Mouse (Mus musculus): ENCODE measurements around the gene Pex14. TPM values are rescaled to one million over a fixed set of nuclear protein-coding genes. Genes with fewer than 3 reads are reported as not detected.
"Not testable (repeated sequence)": the region's sequence is repeated elsewhere in the genome, so short reads cannot be mapped to it uniquely, and the experiment has no call there.

Pex14 gene
- total and polyA plus RNA-seq, 2 experiments from 2014 or later = 62.9 to 70.4 TPM

- ATAC-seq (peak; percentile 91), DNase-seq (ENCODE audit: low spot score) (peak; percentile 97)
- peak within 1 kb of the TSS; percentile 32; the same call in 1 of the 2 replicates for H3K27ac ChIP-seq
- H3K36me3 ChIP-seq (ENCODE audit: insufficient read depth, low read length) = peaks cover 15% of the 10 kb centered on the region; the same call in 1 of the 2 replicates
- H3K27me3 ChIP-seq (ENCODE audit: insufficient read depth, low read length) = no peaks in the 10 kb centered on the region
- H3K9ac ChIP-seq (replicated peaks; ENCODE audit: low read length) = peak within 1 kb of the TSS; percentile 73
- WGBS = 1% methylated on average over 35 of the region's 35 CpGs
- H3K4me1 ChIP-seq (ENCODE audit: insufficient read depth, low read length) = peaks cover 6% of the 10 kb centered on the region; the same call in 1 of the 2 replicates
- H3K4me2 ChIP-seq (ENCODE audit: low read depth, low read length) = peak within 1 kb of the TSS; percentile 76
- TF ChIP-seq CTCF (IDR thresholded peaks at IDR 0.05; ENCODE audit: low read depth) = 0 out of 2 replicates have a peak, but pooled peaks have one; percentile 8
- peak within 1 kb of the TSS; percentile 72 for H3K4me3 ChIP-seq (ENCODE audit: low read length)
- no peaks in the 10 kb centered on the region for H3K9me3 ChIP-seq (ENCODE audit: low read length)
Observed at GRCm38 (mm10) chr4:149103875-149104561, 4.3 kb upstream of the Pex14 start, which contains the start of gene Dffa. Dffa (plus strand) TSS chr4:149104146.

DNA sequence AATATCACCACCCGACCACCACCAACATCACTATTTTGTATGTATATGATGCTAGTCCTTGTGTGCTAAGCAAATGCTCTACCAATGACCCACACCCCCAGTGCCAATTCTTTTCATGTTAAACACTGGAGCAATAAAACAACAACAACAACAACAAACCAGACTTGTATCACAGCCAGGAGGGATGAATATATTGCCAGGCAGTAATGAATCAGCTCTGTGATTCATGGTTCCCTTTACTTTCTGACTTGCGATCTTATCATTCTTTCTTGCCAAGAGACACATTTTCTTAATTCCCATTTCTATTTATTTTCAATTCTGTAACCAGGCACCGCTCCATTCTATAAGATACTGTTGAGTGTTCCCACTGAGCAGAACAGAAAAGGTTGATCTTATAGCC, 1.8 kb upstream of the Pex14 start:
- H3K27ac ChIP-seq = no peak overlapping the region
- ATAC-seq (no peak), DNase-seq (ENCODE audit: low spot score) (no peak)
- TF ChIP-seq CTCF (IDR thresholded peaks at IDR 0.05; ENCODE audit: low read depth) = no peak
- no peaks in the 10 kb centered on the region for H3K27me3 ChIP-seq (ENCODE audit: insufficient read depth, low read length)
- no peaks in the 10 kb centered on the region for H3K9me3 ChIP-seq (ENCODE audit: low read length)
- H3K4me2 ChIP-seq (ENCODE audit: low read depth, low read length) = no peak overlapping the region
- H3K36me3 ChIP-seq (ENCODE audit: insufficient read depth, low read length) = peaks cover 3% of the 10 kb centered on the region; the same call in 1 of the 2 replicates
- H3K4me1 ChIP-seq (ENCODE audit: insufficient read depth, low read length) = peaks cover 14% of the 10 kb centered on the region
- H3K9ac ChIP-seq (replicated peaks; ENCODE audit: low read length) = no peak overlapping the region
- 80% methylated on average over 3 of the region's 3 CpGs for WGBS
- H3K4me3 ChIP-seq (ENCODE audit: low read length) = no peak overlapping the region

GRCm38 (mm10) chr4:149100449-149100848, 773 bp upstream of the Pex14 start:
- not testable (repeated sequence) for ATAC-seq; H3K9me3 ChIP-seq (ENCODE audit: low read length); H3K36me3 ChIP-seq (ENCODE audit: insufficient read depth, low read length); DNase-seq (ENCODE audit: low spot score); H3K9ac ChIP-seq (replicated peaks; ENCODE audit: low read length); H3K4me2 ChIP-seq (ENCODE audit: low read depth, low read length); H3K27ac ChIP-seq; H3K27me3 ChIP-seq (ENCODE audit: insufficient read depth, low read length); H3K4me3 ChIP-seq (ENCODE audit: low read length)
- peaks cover 14% of the 10 kb centered on the region for H3K4me1 ChIP-seq (ENCODE audit: insufficient read depth, low read length)
- 92% methylated on average over 12 of the region's 12 CpGs for WGBS

GRCm38 (mm10) chr4:149098571-149098970, 1.1 kb downstream of the Pex14 start:
- Histone ChIP-seq H3K4me1 (ENCODE audit: insufficient read depth, low read length) (peaks cover 9% of the 10 kb centered on the region), H3K27me3 (ENCODE audit: insufficient read depth, low read length) (no peaks in the 10 kb centered on the region), H3K27ac (no peak overlapping the region), H3K9me3 (ENCODE audit: low read length) (no peaks in the 10 kb centered on the region), H3K9ac (replicated peaks; ENCODE audit: low read length) (peak overlapping the region; percentile 81), H3K36me3 (ENCODE audit: insufficient read depth, low read length) (no peaks in the 10 kb centered on the region), H3K4me3 (ENCODE audit: low read length) (peak overlapping the region; percentile 75), H3K4me2 (ENCODE audit: low read depth, low read length) (peak overlapping the region; percentile 95)
- TF ChIP-seq CTCF (IDR thresholded peaks at IDR 0.05; ENCODE audit: low read depth) = no peak
- ATAC-seq (no peak), DNase-seq (ENCODE audit: low spot score) (no peak)
- WGBS = 21% methylated on average over 11 of the region's 11 CpGs

- no peak overlapping the region for H3K4me3 ChIP-seq (ENCODE audit: low read length)
Observed at GRCm38 (mm10) chr4:149097956-149098355, 1.7 kb downstream of the Pex14 start.

DNA sequence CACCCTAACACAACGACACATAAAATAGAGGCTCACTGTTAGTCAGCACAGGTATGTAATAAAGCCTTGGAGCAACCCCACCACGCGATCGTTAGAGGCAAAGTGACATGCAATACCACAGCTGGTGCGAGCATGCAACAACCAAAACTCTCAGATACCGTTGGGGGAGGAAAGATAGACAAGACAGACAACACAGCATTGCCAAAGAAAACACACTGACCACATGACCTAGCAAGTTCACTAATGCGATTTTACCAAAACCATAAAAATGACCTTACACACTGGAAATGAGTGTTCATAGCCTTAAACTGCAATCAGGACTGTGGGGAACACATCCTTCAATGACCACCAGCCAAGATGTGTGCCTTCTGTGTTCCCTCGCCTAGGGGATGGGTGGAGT, 8.3 kb downstream of the Pex14 start:
- no peak for ATAC-seq
- Histone ChIP-seq H3K27ac (no peak overlapping the region), H3K27me3 (ENCODE audit: insufficient read depth, low read length) (no peaks in the 10 kb centered on the region), H3K4me2 (ENCODE audit: low read depth, low read length) (no peak overlapping the region), H3K4me1 (ENCODE audit: insufficient read depth, low read length) (no peaks in the 10 kb centered on the region), H3K9me3 (ENCODE audit: low read length) (no peaks in the 10 kb centered on the region), H3K9ac (replicated peaks; ENCODE audit: low read length) (no peak overlapping the region), H3K36me3 (ENCODE audit: insufficient read depth, low read length) (no peaks in the 10 kb centered on the region), H3K4me3 (ENCODE audit: low read length) (no peak overlapping the region)
- DNase-seq (ENCODE audit: low spot score) = no peak
- 90% methylated on average over 8 of the region's 8 CpGs for WGBS
- TF ChIP-seq CTCF (IDR thresholded peaks at IDR 0.05; ENCODE audit: low read depth) = no peak

More at GRCm38 (mm10) chr4:149097956-149098355, 1.7 kb downstream of the Pex14 start:
- no peak for ATAC-seq
- Histone ChIP-seq H3K36me3 (ENCODE audit: insufficient read depth, low read length) (no peaks in the 10 kb centered on the region), H3K4me1 (ENCODE audit: insufficient read depth, low read length) (peaks cover 9% of the 10 kb centered on the region), H3K9me3 (ENCODE audit: low read length) (no peaks in the 10 kb centered on the region), H3K27ac (no peak overlapping the region), H3K27me3 (ENCODE audit: insufficient read depth, low read length) (no peaks in the 10 kb centered on the region), H3K4me2 (ENCODE audit: low read depth, low read length) (peak overlapping the region; percentile 95; the same call in 1 of the 2 replicates), H3K9ac (replicated peaks; ENCODE audit: low read length) (no peak overlapping the region)
- 89% methylated on average over 3 of the region's 3 CpGs for WGBS
- TF ChIP-seq CTCF (IDR thresholded peaks at IDR 0.05; ENCODE audit: low read depth) = no peak
- no peak for DNase-seq (ENCODE audit: low spot score)

DNA sequence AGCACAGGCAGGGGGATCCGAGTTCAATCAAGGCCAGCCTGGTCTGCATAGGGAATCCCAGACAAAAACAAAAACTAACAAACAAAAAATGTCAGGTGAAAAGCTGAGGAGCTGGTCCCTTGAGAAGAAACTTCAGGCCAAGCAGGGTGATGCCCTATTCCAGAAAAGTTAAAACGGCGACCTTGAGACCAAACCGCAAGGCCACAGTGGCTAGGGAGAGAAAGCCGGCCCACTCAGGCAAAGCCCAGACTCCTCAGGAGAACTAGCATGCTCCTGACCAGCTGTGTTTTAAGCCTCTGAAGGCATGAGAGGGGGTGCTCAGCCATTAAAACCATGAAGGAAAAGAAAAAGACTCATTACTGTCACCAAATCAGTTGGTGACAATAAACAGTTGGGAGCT, 14.3 kb downstream of the Pex14 start:
- DNase-seq (ENCODE audit: low spot score) = no peak
- H3K4me1 ChIP-seq (ENCODE audit: insufficient read depth, low read length) = 0 out of 2 replicates have a peak, but pooled peaks cover 4% of the 10 kb centered on the region
- H3K4me2 ChIP-seq (ENCODE audit: low read depth, low read length) = no peak overlapping the region
- no peak overlapping the region for H3K4me3 ChIP-seq (ENCODE audit: low read length)
- TF ChIP-seq CTCF (IDR thresholded peaks at IDR 0.05; ENCODE audit: low read depth) = no peak
- WGBS = 80% methylated on average over 5 of the region's 5 CpGs
- H3K36me3 ChIP-seq (ENCODE audit: insufficient read depth, low read length) = no peaks in the 10 kb centered on the region
- no peaks in the 10 kb centered on the region for H3K27me3 ChIP-seq (ENCODE audit: insufficient read depth, low read length)
- no peak overlapping the region for H3K9ac ChIP-seq (replicated peaks; ENCODE audit: low read length)
- ATAC-seq = no peak
- H3K27ac ChIP-seq = no peak overlapping the region
- H3K9me3 ChIP-seq (ENCODE audit: low read length) = no peaks in the 10 kb centered on the region
